Mouse (Mus musculus) testis, postnatal 10 days (tissue): ENCODE data around the gene Magi3.

Experiments
- DNase-seq: peaks from one replicate; pipeline ENCODE4 v3.0.0; 2021; ENCODE audit warnings: low spot score

Gene Magi3

GRCm38 (mm10) chr3:104189823-104190222 lies 30.4 kb downstream of the Magi3 start:
- DNase-seq: no peak

DNA sequence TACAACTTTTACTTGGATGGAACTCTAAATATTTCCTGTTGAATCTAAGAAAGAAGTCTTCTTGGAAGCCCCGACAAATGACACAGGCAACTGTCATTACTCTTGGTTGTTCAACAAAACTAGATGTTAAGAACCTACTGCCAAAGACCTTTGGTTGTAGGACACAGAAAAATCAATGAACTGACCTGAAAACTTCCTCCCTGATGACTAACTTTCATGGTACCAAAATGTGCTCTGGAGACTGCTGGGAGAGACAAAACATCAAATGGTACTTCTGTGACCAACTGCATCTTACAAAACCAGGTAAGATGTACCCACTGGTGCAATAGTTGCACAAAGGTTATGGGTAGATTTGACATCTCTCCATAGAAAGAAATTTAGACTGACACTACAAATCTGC lies 30.9 kb downstream of the Magi3 start:
- DNase-seq: no peak

DNA sequence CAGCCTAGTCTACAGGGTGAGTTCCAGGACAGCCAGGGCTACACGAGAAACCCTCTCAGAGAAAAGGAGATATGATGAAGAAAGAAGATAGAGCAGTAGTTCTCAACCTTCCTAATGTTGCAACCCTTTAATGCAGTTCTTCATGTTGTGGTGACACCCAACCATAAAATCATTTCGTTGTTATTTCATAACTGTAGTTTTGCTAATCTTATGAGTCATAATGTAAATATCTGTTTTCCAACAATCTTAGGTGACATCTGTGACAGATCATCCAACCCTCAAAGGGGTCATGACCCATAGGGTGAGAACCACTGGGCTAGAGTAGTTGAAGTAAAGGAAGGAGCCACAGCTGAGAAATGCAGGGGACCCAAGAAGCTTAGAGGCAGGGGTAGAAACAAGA lies 35.9 kb downstream of the Magi3 start:
- no peak for DNase-seq

DNA sequence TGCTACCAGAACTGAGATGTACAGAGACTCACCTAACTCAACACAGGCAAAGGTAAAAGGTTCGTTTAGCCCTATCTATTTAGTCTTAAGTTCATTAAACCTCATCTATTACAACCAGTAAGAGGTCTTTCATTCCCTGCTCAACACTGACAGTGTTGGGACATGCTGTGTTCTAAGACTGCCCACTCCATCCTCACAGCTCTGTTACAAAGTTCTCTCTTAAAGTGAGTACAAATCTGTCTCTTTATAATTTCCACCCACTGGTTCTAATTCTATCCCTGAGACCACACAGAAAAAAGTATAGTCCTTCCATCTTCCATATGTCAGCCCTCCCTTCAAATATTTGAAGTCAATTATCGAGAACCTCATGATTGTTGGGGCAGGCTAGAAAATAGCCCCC lies 36.5 kb downstream of the Magi3 start:
- DNase-seq: no peak

DNA sequence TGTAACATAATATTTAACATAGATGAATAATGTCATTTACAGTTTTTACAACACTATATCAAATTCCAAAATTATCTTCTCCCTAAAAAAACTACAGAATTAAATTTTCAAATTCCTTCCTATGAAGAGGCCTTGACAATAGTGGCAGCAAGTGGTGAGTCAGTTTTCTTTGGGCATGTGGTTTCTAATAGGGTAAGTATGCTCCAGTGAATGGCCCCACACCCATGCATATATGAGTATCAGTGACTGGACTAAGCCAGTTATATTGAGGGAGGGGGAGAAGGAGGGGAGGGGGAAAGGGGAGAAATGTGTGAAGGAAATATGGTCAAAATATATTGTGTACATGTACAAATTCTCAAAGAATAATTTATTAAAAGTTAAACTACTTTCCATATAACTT lies 37.5 kb downstream of the Magi3 start:
- no peak for DNase-seq

GRCm38 (mm10) chr3:104161347-104161746 lies 58.8 kb downstream of the Magi3 start:
- no peak for DNase-seq

DNA sequence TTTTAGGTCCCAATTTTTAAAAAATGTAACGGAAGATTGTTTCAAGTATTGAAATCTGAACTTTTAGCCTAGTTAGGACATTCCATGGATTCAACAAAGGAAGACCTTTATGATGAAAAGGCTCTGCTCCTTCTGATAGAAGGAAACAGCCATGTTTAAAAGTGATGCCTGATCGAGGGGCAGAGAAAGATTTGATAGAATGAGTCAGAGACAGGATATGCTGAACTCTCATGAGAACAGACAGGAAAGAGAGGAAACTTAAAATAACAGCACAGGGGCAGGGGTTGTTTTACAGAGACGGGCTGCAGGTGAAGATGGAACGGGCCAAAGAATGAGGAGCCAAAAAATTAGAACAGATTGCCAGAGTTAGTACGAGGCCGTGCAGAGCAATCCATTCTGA lies 59.6 kb downstream of the Magi3 start:
- no peak for DNase-seq

DNA sequence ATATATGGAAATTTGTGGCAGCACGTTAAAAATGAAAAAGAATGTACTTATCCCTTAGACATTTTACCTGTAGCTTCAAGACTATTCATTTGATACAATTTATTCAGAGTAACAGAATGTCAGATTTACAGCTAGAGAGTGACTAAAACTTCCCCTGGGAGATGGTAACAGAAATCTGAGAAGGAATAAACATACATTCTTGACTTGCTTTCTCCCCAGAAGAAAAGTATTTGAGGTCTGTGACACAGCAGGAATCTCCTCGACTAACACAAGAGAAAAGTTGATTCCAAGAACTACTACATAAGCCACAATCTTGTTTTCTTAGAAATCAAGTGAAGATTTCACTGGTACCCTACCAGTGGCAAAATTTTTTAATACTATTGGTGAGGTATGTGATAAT lies 70.0 kb downstream of the Magi3 start:
- DNase-seq: no peak

GRCm38 (mm10) chr3:104142376-104142775 lies 77.8 kb downstream of the Magi3 start:
- DNase-seq: no peak

DNA sequence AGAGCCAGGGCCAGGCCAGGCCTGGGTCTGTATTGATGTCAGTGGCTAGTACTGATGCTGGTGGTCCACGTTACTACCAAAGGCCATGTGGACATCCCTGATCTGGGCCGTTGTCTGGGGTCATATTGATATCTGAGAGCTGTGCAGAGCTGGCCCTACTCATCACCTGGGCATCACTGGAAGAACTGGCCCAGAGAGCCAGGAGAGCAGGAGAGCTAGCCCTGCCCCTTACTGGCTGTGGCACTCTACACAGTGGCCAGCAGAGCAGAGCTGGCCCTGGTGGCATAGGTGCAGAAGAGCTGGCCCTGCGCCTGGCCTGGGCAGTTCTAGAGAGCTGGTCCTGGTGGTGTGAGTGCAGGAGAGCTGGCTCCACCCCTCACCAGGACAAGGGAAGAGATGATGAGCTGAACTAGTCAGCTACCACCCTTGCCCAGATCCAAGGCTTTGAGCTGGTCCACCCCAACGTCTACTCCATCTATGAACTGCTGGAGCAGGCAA lies 81.2 kb downstream of the Magi3 start:
- DNase-seq: no peak

DNA sequence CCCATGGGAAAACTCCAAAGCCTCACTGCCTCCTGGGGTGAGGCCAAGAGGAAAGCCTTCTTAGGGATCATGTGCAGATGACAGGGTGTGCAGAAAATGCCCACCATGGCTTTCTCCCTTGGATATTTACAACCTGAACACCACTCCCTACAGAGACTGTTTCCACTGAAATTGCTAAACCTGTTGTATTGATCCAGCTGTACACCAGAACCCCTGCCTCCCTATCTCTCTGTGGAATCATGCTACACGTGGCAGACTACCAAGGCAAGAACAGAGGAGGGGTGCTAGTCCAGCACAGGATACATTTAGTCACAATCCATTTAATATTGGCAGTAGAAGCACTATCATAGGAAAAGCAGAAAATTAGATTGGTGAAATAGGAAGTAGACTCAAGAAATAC lies 94.5 kb downstream of the Magi3 start:
- no peak for DNase-seq

GRCm38 (mm10) chr3:104123846-104124245 lies 96.3 kb downstream of the Magi3 start:
- no peak for DNase-seq

- no peak for DNase-seq
Observed at GRCm38 (mm10) chr3:104109478-104109877, 110.7 kb downstream of the Magi3 start.

- DNase-seq: peak; percentile 59
Observed at GRCm38 (mm10) chr3:104104942-104105341, 115.2 kb downstream of the Magi3 start.

DNA sequence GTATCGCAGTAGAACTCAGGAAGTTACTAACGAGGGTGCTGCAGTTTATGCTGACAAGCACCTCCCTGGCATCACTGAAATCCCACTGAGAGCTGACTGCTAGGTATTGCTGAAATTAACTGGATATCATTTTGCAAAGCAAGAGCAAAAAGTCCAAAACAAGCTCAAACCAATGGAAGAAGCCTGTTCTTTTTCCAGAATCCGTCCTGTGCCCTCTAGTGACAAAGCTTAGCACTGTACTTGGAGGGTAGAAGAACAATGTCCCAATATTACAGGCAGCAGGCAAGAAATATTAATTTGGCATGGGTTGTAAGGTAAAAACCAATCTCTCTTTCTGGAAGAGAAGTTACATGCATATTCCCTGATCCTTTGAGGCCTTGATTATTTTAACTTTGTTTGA lies 118.5 kb downstream of the Magi3 start:
- DNase-seq: no peak

GRCm38 (mm10) chr3:104101249-104101648 lies 118.9 kb downstream of the Magi3 start:
- DNase-seq: no peak

DNA sequence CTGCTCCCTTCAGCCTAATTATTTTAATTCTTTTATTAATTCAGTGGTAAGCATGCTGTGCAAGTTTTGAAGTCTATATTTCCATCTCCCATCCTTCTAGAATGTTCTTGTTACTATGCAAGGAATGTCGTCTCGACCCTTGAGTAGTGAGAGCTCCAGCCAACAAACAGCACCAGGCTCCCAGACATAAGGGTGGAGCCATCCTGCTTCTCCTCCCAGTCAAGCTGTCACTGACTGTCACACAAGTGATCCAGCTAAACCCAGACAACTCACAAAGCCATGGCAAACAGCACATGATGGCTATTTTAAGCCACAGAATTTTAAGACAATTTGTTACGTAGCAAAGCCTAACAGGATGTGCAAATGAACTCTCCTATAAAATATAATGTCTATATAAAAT lies 124.2 kb downstream of the Magi3 start:
- no peak for DNase-seq

- no peak for DNase-seq
Observed at GRCm38 (mm10) chr3:104094646-104095045, 125.5 kb downstream of the Magi3 start.

- no peak for DNase-seq
Observed at GRCm38 (mm10) chr3:104092759-104093158, 127.4 kb downstream of the Magi3 start.

DNA sequence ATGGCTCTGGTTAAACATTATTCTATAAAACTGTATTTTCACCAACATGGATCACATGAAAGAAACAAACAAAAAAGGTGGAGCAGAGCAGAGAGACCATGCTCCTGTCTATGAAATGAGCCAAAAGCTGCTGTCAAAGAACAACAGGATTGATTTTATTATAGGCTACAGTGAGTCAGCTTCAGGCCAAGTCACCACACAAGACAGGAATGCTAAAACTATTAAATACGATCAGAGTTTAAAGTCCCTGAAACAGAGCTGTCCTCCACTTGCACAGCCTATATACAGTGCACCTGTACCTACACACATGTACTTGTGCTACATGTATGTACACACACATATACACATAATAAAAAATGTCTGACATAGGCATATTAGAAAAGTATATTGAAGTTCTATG lies 138.1 kb downstream of the Magi3 start:
- DNase-seq: no peak

DNA sequence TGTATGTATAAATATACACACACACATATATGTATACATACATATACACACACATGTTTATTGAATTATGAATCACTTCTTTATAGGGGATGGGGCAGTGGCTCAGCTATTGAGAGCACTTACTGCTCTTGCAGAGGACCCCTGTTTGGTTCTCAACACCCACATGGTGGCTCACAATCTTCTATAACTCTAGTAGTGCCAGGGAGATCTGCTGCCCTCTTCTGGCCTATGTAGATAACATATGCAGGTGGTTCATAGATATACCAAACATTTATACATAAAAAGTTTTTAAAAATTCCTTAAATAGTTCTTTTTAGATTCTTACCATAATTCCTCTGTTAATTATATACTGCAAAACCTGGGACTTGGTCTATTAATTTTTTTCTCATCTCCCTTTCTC lies 141.4 kb downstream of the Magi3 start:
- no peak for DNase-seq

- DNase-seq: no peak
Observed at GRCm38 (mm10) chr3:104069395-104069794, 150.8 kb downstream of the Magi3 start.

DNA sequence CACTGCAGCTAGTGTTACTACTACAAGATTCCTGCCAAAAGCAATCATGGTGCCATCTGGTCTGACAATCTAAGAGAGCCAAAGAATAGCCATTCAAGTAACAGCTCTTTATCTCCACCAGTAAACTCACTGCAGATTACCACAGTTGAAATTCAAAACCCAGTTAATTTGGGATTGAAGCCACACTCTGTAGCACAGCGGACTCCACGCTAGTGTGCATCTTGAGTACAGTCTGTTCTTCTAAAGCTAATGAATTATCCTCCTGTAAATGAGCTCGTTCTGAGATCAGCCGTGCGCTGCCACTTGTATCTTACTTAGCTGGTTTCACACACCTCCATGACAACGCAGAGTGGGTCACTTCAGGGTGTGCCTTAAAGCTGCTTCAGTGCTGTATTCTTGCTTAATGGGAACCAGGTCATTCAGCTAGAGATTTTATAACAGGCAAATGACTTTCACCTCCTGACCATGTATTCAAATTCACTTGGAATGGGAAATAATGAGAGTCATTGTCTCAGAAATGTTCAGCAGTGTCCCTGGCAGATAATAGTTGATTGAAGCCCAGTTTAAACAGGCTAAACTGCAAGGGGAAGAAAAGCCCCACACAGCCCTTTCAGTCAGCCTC lies 161.1 kb downstream of the Magi3 start:
- DNase-seq: no peak

GRCm38 (mm10) chr3:104032747-104033146 lies 187.4 kb downstream of the Magi3 start:
- DNase-seq: no peak

DNA sequence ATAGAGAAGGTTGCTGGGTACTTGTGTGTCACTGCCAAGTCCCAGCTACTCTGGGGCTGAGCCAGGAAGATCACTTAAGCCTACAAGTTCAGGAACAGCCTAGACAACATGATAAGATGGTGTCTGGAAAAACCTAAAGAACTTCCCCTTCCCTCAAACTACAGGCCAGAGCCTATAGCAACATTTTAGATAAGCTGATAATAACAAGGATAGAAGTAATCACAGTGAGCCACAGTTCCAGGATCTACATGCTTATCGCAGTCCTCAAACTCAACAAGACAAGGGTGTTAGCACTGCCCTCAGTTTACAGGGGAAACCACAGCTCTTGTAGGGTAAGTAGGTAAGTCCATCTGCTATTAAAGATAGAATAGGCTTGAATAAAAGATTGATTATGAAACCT lies 188.1 kb downstream of the Magi3 start:
- no peak for DNase-seq
